Mouse (Mus musculus) brown adipose tissue, adult 24 weeks (tissue): ENCODE results near the gene Epor. TPM values are rescaled to one million over a fixed set of nuclear protein-coding genes. Genes with fewer than 3 reads are reported as not detected.

Experiments
- H3K27ac ChIP-seq: fragments of 200-500 bp; replicated peaks from 2 replicates; pipeline ENCODE4 v1.5.1; 2012; ENCODE audit warnings: low read depth, mild to moderate bottlenecking, low read length
- H3K4me1 ChIP-seq: fragments of 200-500 bp; 2 replicates; pipeline ENCODE4 v1.6.1; 2012; ENCODE audit warnings: low read length, mixed read lengths; ENCODE audit not compliant: control insufficient read depth, insufficient read depth, insufficient read length
- H3K4me3 ChIP-seq: fragments of 200-500 bp; 2 replicates; pipeline ENCODE4 v1.5.1; 2012; ENCODE audit warnings: low read depth, mild to moderate bottlenecking, low read length, moderate library complexity; ENCODE audit not compliant: insufficient read depth
- polyA plus RNA-seq: library from polyadenylated mRNA; stranded (reverse); fragments of >200 nt; gene quantifications from 2 replicates; pipeline ENCODE4 v1.2.4, GENCODE M21; 2012; ENCODE audit not compliant: missing spikeins, insufficient read depth, insufficient read length

The Epor gene
- 1.3 and 1.7 TPM in 2 replicates for polyA plus RNA-seq

- peaks cover 12% of the 10 kb centered on the region for H3K4me1 ChIP-seq
- H3K4me3 ChIP-seq = peak within 1 kb of the TSS; percentile 64
- H3K27ac ChIP-seq = peak within 1 kb of the TSS; percentile 80
Measured at GRCm38 (mm10) chr9:21963417-21963816, at the start of gene Epor. Epor (minus strand) TSS chr9:21963506.

GRCm38 (mm10) chr9:22012731-22013130, 49.4 kb upstream of the Epor start:
- no peaks in the 10 kb centered on the region for H3K4me1 ChIP-seq

GRCm38 (mm10) chr9:22011055-22011454, 47.7 kb upstream of the Epor start:
- no peak overlapping the region for H3K27ac ChIP-seq
- H3K4me1 ChIP-seq = no peaks in the 10 kb centered on the region
- no peak overlapping the region for H3K4me3 ChIP-seq

More at GRCm38 (mm10) chr9:22012731-22013130, 49.4 kb upstream of the Epor start:
- no peak overlapping the region for H3K27ac ChIP-seq
- H3K4me3 ChIP-seq = no peak overlapping the region

- Histone ChIP-seq H3K27ac (no peak overlapping the region), H3K4me3 (no peak overlapping the region)
Measured at GRCm38 (mm10) chr9:22004546-22004945, 41.2 kb upstream of the Epor start.

GRCm38 (mm10) chr9:22003163-22003554, 39.9 kb upstream of the Epor start:
- H3K27ac ChIP-seq = peak overlapping the region; percentile 42; the same call in 1 of the 2 replicates
- peaks cover 6% of the 10 kb centered on the region for H3K4me1 ChIP-seq

More at GRCm38 (mm10) chr9:22004546-22004945, 41.2 kb upstream of the Epor start:
- peaks cover 6% of the 10 kb centered on the region for H3K4me1 ChIP-seq

GRCm38 (mm10) chr9:22002194-22003162, 39.2 kb upstream of the Epor start, which contains the start of the genes Ccdc151 and Prkcsh:
Ccdc151 (minus strand) TSS chr9:22002634.
Prkcsh (plus strand) TSS chr9:22002806.
- Histone ChIP-seq H3K4me1 (peaks cover 6% of the 10 kb centered on the region), H3K4me3 (peak within 1 kb of the TSS; percentile 71), H3K27ac (peak within 1 kb of the TSS; percentile 42; the same call in 1 of the 2 replicates)

More at GRCm38 (mm10) chr9:22003163-22003554, 39.9 kb upstream of the Epor start:
- peak overlapping the region; percentile 71 for H3K4me3 ChIP-seq

- Histone ChIP-seq H3K4me1 (peaks cover 6% of the 10 kb centered on the region), H3K4me3 (no peak overlapping the region), H3K27ac (no peak overlapping the region)
Measured at GRCm38 (mm10) chr9:22001633-22002032, 38.3 kb upstream of the Epor start.

GRCm38 (mm10) chr9:22000296-22000695, 37.0 kb upstream of the Epor start:
- Histone ChIP-seq H3K27ac (no peak overlapping the region), H3K4me1 (peaks cover 6% of the 10 kb centered on the region)

GRCm38 (mm10) chr9:21996178-21996867, 33.0 kb upstream of the Epor start:
- Histone ChIP-seq H3K4me1 (no peaks in the 10 kb centered on the region), H3K27ac (no peak overlapping the region), H3K4me3 (no peak overlapping the region)

More at GRCm38 (mm10) chr9:22000296-22000695, 37.0 kb upstream of the Epor start:
- H3K4me3 ChIP-seq = no peak overlapping the region

GRCm38 (mm10) chr9:21992227-21992626, 28.9 kb upstream of the Epor start:
- no peak overlapping the region for H3K27ac ChIP-seq
- no peak overlapping the region for H3K4me3 ChIP-seq
- peaks cover 6% of the 10 kb centered on the region; the same call in 1 of the 2 replicates for H3K4me1 ChIP-seq

GRCm38 (mm10) chr9:21989230-21990110, 26.2 kb upstream of the Epor start, which contains the start of gene Rgl3:
Rgl3 (minus strand) TSS chr9:21989446.
- Histone ChIP-seq H3K4me1 (peaks cover 6% of the 10 kb centered on the region; the same call in 1 of the 2 replicates), H3K27ac (peak within 1 kb of the TSS; percentile 84), H3K4me3 (peak within 1 kb of the TSS; percentile 90)

- Histone ChIP-seq H3K4me3 (peak overlapping the region; percentile 90), H3K27ac (no peak overlapping the region), H3K4me1 (peaks cover 6% of the 10 kb centered on the region; the same call in 1 of the 2 replicates)
Measured at GRCm38 (mm10) chr9:21988421-21989101, 25.3 kb upstream of the Epor start.

GRCm38 (mm10) chr9:21987592-21988342, 24.5 kb upstream of the Epor start:
- Histone ChIP-seq H3K4me3 (peak overlapping the region; percentile 90), H3K4me1 (peaks cover 6% of the 10 kb centered on the region; the same call in 1 of the 2 replicates), H3K27ac (no peak overlapping the region)
